Mouse (Mus musculus): ENCODE measurements around the gene Il4i1. TPM values are rescaled to one million over a fixed set of nuclear protein-coding genes. Genes with fewer than 3 reads are reported as not detected.

Il4i1 gene
- polyA plus RNA-seq, 1 experiment from 2014 or later, result 1.1 TPM

DNA sequence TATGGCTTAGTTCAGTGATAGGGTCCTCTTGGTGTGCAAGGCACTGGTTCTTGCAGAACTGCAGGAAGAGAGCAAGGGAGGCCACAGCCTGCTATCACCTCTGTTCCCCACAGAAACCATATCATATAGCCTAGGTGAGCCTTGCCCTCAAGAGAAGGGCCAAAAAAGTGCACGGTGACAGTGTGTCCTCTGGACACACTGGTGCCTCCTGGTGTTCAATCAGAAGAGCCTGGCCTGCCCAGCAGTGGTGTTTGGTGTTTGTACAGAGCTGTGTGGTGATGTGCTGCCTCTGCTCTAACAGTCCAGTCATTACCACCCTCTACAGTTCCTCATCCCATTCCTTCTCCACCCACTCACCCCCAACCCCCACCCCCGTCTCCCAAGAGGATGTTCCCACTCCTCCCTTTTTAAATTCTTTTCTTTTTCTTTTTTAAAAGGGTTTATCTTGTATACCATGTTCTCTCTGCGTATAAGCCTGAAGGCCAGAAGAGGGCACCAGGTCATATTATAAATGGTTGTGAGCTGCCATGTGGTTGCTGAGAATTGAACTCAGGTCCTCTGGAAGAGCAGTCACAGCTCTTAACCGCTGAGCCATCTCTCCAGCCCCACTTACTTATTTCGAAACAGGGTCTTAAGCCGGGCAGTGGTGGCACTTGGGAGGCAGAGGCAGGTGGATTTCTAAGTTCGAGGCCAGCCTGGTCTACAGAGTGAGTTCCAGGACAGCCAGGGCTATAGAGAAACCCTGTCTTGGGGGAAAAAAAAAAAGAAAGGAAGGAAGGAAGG is 5.7 kb downstream of the Il4i1 start:
- Histone ChIP-seq H3K36me3 (ENCODE audit: control insufficient read depth, insufficient read depth, low read length) (peaks cover 2% of the 10 kb centered on the region; the same call in 1 of the 2 replicates), H3K9me3 (ENCODE audit: control insufficient read depth, low read length) (no peaks in the 10 kb centered on the region), H3K4me2 (ENCODE audit: low read depth, severe bottlenecking) (no peak overlapping the region), H3K27me3 (ENCODE audit: control insufficient read depth, insufficient read depth, low read length) (no peaks in the 10 kb centered on the region), H3K9ac (ENCODE audit: low read length) (no peak overlapping the region), H3K27ac (replicated peaks; ENCODE audit: low read depth, low read length) (no peak overlapping the region), H3K4me3 (ENCODE audit: low read depth, low read length) (no peak overlapping the region), H3K4me1 (ENCODE audit: control insufficient read depth, insufficient read depth, low read length) (peaks cover 23% of the 10 kb centered on the region)
- DNase-seq (ENCODE audit: low spot score) (no peak), ATAC-seq (ENCODE audit: insufficient number of reproducible peaks, low FRiP score, low TSS enrichment, low read depth) (no peak)
- 83% methylated on average over 7 of the region's 7 CpGs for WGBS

DNA sequence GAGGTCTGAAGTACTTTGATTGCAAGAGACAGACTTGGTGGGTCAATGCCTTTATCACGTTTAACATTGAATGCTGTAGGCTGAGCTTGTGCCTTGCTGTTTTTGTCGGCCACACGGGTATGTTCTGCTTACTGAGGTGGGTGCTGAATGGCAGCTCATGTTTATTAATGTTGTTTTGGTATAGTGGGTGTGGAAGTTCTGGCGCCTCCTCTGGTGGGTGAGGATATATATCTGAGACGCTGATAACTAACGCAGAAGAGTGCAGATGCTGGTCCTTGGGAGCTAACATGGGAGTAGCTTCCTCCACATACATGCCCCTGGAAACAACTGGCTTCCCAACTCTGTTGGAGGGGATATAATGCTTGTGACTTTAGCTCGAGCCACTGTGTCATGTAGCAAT is 7.2 kb downstream of the Il4i1 start:
- H3K9me3 ChIP-seq (ENCODE audit: control insufficient read depth, low read length), result no peaks in the 10 kb centered on the region
- ATAC-seq (ENCODE audit: insufficient number of reproducible peaks, low FRiP score, low TSS enrichment, low read depth) (no peak), DNase-seq (ENCODE audit: low spot score) (no peak)
- H3K9ac ChIP-seq (ENCODE audit: low read length), result no peak overlapping the region
- H3K27me3 ChIP-seq (ENCODE audit: control insufficient read depth, insufficient read depth, low read length), result no peaks in the 10 kb centered on the region
- H3K27ac ChIP-seq (replicated peaks; ENCODE audit: low read depth, low read length), result no peak overlapping the region
- no peak overlapping the region for H3K4me2 ChIP-seq (ENCODE audit: low read depth, severe bottlenecking)
- peaks cover 6% of the 10 kb centered on the region for H3K36me3 ChIP-seq (ENCODE audit: control insufficient read depth, insufficient read depth, low read length)
- 49% methylated on average over 7 of the region's 7 CpGs for WGBS
- no peak overlapping the region for H3K4me3 ChIP-seq (ENCODE audit: low read depth, low read length)
- peaks cover 11% of the 10 kb centered on the region for H3K4me1 ChIP-seq (ENCODE audit: control insufficient read depth, insufficient read depth, low read length)

DNA sequence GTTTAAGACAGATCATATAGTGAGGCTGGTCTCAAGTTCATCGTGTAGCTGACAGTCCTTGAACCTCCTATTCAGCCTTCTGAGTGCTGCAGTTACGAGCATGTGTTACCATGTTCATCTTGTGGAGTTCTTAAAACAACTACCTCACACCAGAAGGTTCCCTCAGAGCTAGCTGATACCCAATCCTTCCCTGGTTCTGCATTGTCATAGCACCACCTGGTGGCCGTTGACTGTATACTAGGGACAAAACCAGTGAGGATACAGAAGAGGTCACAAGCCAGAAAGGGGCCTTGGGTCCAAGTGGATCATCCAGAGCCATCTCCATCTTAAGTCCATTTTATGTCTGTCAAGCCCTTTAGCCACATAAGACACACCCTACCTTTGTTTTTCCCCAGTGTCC is 8.7 kb downstream of the Il4i1 start:
- Histone ChIP-seq H3K27me3 (ENCODE audit: control insufficient read depth, insufficient read depth, low read length) (no peaks in the 10 kb centered on the region), H3K9me3 (ENCODE audit: control insufficient read depth, low read length) (no peaks in the 10 kb centered on the region), H3K4me1 (ENCODE audit: control insufficient read depth, insufficient read depth, low read length) (no peaks in the 10 kb centered on the region; the same call in 1 of the 2 replicates), H3K9ac (ENCODE audit: low read length) (no peak overlapping the region), H3K4me3 (ENCODE audit: low read depth, low read length) (no peak overlapping the region), H3K36me3 (ENCODE audit: control insufficient read depth, insufficient read depth, low read length) (peaks cover 18% of the 10 kb centered on the region), H3K4me2 (ENCODE audit: low read depth, severe bottlenecking) (no peak overlapping the region), H3K27ac (replicated peaks; ENCODE audit: low read depth, low read length) (no peak overlapping the region)
- 30% methylated on average over 3 of the region's 3 CpGs for WGBS
- peak; percentile 84 for DNase-seq (ENCODE audit: low spot score)
- no peak; the same call in 1 of the 2 replicates for ATAC-seq (ENCODE audit: insufficient number of reproducible peaks, low FRiP score, low TSS enrichment, low read depth)

DNA sequence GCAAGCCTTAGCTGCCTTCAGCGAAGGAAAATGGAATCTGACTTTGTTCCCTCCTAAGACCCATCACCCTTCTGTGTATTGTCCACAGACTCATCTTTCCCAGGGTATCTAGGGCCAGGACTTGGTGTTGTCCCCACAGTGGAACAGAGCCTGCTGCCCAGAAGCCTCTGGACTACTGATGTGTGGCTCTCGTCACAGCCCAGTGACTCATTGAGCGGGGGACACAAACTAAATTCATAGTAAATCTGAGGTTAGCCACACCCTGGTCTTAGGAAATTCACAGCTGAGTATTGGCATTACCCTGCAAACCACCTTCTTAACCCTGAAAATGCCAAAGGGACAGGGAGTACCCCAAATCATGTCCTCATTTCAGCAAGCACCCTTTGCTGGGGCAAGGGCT is 10.6 kb downstream of the Il4i1 start:
- H3K27me3 ChIP-seq (ENCODE audit: control insufficient read depth, insufficient read depth, low read length), result no peaks in the 10 kb centered on the region
- H3K4me3 ChIP-seq (ENCODE audit: low read depth, low read length), result no peak overlapping the region
- H3K36me3 ChIP-seq (ENCODE audit: control insufficient read depth, insufficient read depth, low read length), result peaks cover 33% of the 10 kb centered on the region
- no peaks in the 10 kb centered on the region for H3K4me1 ChIP-seq (ENCODE audit: control insufficient read depth, insufficient read depth, low read length)
- WGBS, result 94% methylated on average over 3 of the region's 3 CpGs
- no peak overlapping the region for H3K27ac ChIP-seq (replicated peaks; ENCODE audit: low read depth, low read length)
- H3K9me3 ChIP-seq (ENCODE audit: control insufficient read depth, low read length), result no peaks in the 10 kb centered on the region
- H3K4me2 ChIP-seq (ENCODE audit: low read depth, severe bottlenecking), result no peak overlapping the region
- ATAC-seq (ENCODE audit: insufficient number of reproducible peaks, low FRiP score, low TSS enrichment, low read depth) (no peak), DNase-seq (ENCODE audit: low spot score) (no peak)
- H3K9ac ChIP-seq (ENCODE audit: low read length), result no peak overlapping the region

DNA sequence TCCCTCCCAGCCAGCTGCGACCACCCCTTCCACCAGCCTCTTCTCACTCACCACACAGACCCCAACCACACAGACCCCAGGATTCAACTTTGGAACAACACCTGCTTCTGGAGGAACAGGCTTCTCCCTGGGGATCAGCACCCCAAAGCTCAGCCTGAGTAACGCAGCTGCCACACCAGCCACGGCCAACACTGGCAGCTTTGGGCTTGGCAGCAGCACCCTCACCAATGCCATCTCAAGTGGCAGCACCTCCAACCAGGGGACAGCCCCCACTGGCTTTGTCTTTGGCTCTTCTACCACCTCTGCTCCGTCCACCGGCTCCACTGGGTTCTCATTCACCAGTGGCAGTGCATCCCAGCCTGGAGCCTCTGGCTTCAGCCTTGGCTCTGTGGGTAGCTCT is 12.5 kb downstream of the Il4i1 start:
- ATAC-seq (ENCODE audit: insufficient number of reproducible peaks, low FRiP score, low TSS enrichment, low read depth) (no peak), DNase-seq (ENCODE audit: low spot score) (no peak)
- Histone ChIP-seq H3K4me3 (ENCODE audit: low read depth, low read length) (no peak overlapping the region), H3K4me2 (ENCODE audit: low read depth, severe bottlenecking) (no peak overlapping the region), H3K27me3 (ENCODE audit: control insufficient read depth, insufficient read depth, low read length) (no peaks in the 10 kb centered on the region), H3K36me3 (ENCODE audit: control insufficient read depth, insufficient read depth, low read length) (peaks cover 33% of the 10 kb centered on the region), H3K4me1 (ENCODE audit: control insufficient read depth, insufficient read depth, low read length) (no peaks in the 10 kb centered on the region), H3K9ac (ENCODE audit: low read length) (no peak overlapping the region), H3K27ac (replicated peaks; ENCODE audit: low read depth, low read length) (no peak overlapping the region), H3K9me3 (ENCODE audit: control insufficient read depth, low read length) (no peaks in the 10 kb centered on the region)
- WGBS, result 98% methylated on average over 5 of the region's 5 CpGs

DNA sequence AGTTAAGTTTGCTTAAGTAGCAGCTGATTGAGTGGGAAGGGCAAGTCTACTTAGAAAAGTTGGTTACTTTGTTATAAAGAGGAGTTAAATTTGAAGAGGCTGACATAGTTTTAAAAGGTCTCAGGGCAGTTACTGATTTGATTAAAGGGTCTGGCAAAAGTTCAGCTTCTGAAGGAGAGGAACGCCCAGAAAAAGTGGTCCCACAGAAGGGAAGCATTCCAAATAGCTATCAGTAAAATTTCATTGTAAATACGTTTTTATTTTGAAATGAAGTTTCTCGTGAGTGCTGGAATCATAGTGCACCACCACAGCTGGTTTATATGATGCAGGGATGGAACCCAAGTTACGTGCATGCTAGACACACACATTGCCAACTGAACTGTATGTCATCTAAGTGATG is 16.6 kb downstream of the Il4i1 start:
- ATAC-seq (ENCODE audit: insufficient number of reproducible peaks, low FRiP score, low TSS enrichment, low read depth), result no peak
- H3K4me1 ChIP-seq (ENCODE audit: control insufficient read depth, insufficient read depth, low read length), result 0 out of 2 replicates have a peak, but pooled peaks cover 4% of the 10 kb centered on the region
- no peak overlapping the region for H3K9ac ChIP-seq (ENCODE audit: low read length)
- H3K27me3 ChIP-seq (ENCODE audit: control insufficient read depth, insufficient read depth, low read length), result no peaks in the 10 kb centered on the region
- 78% methylated on average over 4 of the region's 4 CpGs for WGBS
- H3K4me3 ChIP-seq (ENCODE audit: low read depth, low read length), result no peak overlapping the region
- H3K36me3 ChIP-seq (ENCODE audit: control insufficient read depth, insufficient read depth, low read length), result peaks cover 33% of the 10 kb centered on the region
- no peaks in the 10 kb centered on the region for H3K9me3 ChIP-seq (ENCODE audit: control insufficient read depth, low read length)
- no peak overlapping the region for H3K4me2 ChIP-seq (ENCODE audit: low read depth, severe bottlenecking)
- H3K27ac ChIP-seq (replicated peaks; ENCODE audit: low read depth, low read length), result no peak overlapping the region
- no peak for DNase-seq (ENCODE audit: low spot score)

DNA sequence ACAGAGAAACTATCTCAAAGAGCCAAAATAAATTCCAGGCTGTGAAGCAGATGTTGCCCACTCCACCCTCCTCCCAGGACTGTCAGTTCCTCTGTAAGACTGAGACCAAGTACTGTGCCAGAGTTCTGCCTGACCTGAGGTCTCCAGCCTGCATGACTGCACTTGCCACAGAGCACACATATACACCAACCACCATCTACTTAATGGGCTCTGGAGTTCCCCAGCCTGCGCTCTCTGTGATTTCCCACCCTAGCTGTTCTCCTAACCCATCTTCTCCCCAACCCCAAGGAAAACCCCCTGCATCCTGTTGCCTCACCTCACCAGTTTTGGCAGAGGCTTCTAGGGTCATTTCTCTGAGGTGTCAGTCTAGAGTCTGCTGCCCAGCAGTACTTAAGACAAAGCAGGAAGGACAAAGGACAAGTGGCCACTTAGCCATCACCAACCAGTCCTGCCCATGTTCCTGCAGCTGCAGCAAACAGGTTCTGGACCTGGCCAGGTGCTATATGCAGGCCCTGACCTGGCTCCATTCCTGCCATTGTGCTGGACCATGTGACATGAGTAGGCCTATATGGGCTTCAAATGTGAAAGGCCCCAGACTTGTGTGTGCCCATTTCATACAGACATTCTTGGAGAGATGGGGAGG is 19.3 kb downstream of the Il4i1 start:
- H3K27me3 ChIP-seq (ENCODE audit: control insufficient read depth, insufficient read depth, low read length), result peaks cover 14% of the 10 kb centered on the region
- no peak overlapping the region for H3K4me2 ChIP-seq (ENCODE audit: low read depth, severe bottlenecking)
- ATAC-seq (ENCODE audit: insufficient number of reproducible peaks, low FRiP score, low TSS enrichment, low read depth), result no peak
- 100% methylated on average over 1 of the region's 1 CpGs for WGBS
- DNase-seq (ENCODE audit: low spot score), result no peak
- no peak overlapping the region for H3K9ac ChIP-seq (ENCODE audit: low read length)
- H3K36me3 ChIP-seq (ENCODE audit: control insufficient read depth, insufficient read depth, low read length), result peaks cover 8% of the 10 kb centered on the region; the same call in 1 of the 2 replicates
- peaks cover 15% of the 10 kb centered on the region for H3K4me1 ChIP-seq (ENCODE audit: control insufficient read depth, insufficient read depth, low read length)
- H3K4me3 ChIP-seq (ENCODE audit: low read depth, low read length), result no peak overlapping the region
- H3K27ac ChIP-seq (replicated peaks; ENCODE audit: low read depth, low read length), result no peak overlapping the region
- H3K9me3 ChIP-seq (ENCODE audit: control insufficient read depth, low read length), result no peaks in the 10 kb centered on the region

DNA sequence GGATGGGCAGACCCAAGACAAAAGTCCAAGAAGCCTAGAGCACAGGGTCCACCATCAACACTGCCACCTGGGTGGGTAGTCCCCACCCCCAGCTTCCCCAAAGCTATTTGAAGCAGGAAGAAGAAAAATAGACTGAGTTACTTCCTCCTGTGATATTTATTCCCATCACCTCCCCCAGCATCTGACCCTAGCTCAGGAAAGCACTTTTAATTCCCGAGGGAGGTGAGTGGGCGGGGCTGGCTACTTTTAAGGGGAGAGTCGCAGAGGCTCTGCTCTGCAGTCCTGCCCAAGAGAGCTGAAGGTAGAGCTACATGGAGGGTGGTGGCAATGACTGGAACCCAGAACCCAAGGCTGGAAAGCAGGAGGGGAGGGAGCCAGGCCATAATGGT is 19.8 kb downstream of the Il4i1 start:
- Histone ChIP-seq H3K9ac (ENCODE audit: low read length) (no peak overlapping the region), H3K27me3 (ENCODE audit: control insufficient read depth, insufficient read depth, low read length) (peaks cover 18% of the 10 kb centered on the region), H3K4me1 (ENCODE audit: control insufficient read depth, insufficient read depth, low read length) (peaks cover 15% of the 10 kb centered on the region), H3K36me3 (ENCODE audit: control insufficient read depth, insufficient read depth, low read length) (peaks cover 3% of the 10 kb centered on the region; the same call in 1 of the 2 replicates), H3K9me3 (ENCODE audit: control insufficient read depth, low read length) (no peaks in the 10 kb centered on the region), H3K4me2 (ENCODE audit: low read depth, severe bottlenecking) (no peak overlapping the region), H3K27ac (replicated peaks; ENCODE audit: low read depth, low read length) (no peak overlapping the region), H3K4me3 (ENCODE audit: low read depth, low read length) (no peak overlapping the region)
- ATAC-seq (ENCODE audit: insufficient number of reproducible peaks, low FRiP score, low TSS enrichment, low read depth) (no peak), DNase-seq (ENCODE audit: low spot score) (no peak)
- WGBS, result 57% methylated on average over 3 of the region's 3 CpGs
